In the genomic region with DNA sequence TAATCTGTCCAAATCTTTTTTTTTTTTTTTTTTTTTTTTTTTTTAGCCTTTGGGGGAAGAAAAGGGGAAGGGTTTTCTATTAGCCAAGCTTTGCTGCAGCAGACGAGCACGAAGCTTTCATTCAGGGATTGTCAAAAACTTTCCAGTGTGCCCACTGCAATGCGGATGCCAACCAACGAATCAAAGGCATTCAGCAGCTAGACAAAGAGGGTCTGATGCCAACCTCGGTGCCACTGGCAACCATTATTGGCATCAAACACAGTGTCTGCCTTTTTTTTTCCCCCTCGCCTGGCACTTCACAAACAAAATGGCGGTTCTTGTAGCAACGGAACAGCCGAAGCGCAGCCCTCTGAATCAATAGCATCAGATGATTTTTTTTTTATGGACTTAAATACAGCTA, we compare ENCODE assay signal across 10 mouse cellular contexts.
DNase-seq lines count a peak whose midpoint lies in the region; ATAC-seq lines count a peak whose summit lies in the region.
"Had no signal": no experiment of that assay in that cellular context is flagged by ENCODE, and none has a peak within 500 bp of the region (broad histone marks: within the 10 kb centered on the region; RNA-seq: fewer than 3 reads in every experiment).

No protein-coding gene starts in this region.

- peak; percentile 86 for DNase-seq in hindbrain, embryonic 14.5 days (ENCODE audit: low spot score)
- DNase-seq in hindbrain, embryonic 10.5 days (ENCODE audit: low spot score) = no peak
- peak; percentile 68 for DNase-seq in cerebellum, adult 9-10 months
- peak; percentile 52 to 76 for DNase-seq in frontal cortex, postnatal 14 days (ENCODE audit: low spot score in 2 of 2)
- DNase-seq in left cerebral cortex, postnatal 25 days (ENCODE audit: low spot score in 2 of 2) = peak; percentile 66 to 82
- DNase-seq in adrenal gland, postnatal 25 days = no peak
- no peak for DNase-seq in urinary bladder, postnatal 25 days (ENCODE audit: low spot score)
- DNase-seq in kidney, postnatal 25 days = no peak
- DNase-seq: gastrocnemius, postnatal 36 days; liver had no signal

- no peaks in the 10 kb centered on the region for H3K27me3 ChIP-seq in hindbrain, embryonic 14.5 days (ENCODE audit: control insufficient read depth, insufficient read depth, low read length)
- H3K27me3 ChIP-seq in hindbrain, embryonic 10.5 days (ENCODE audit: insufficient read depth, poor library complexity, severe bottlenecking) = peaks cover 37% of the 10 kb centered on the region

- peak; percentile 61; the same call in 1 of the 2 replicates for ATAC-seq in hindbrain, embryonic 14.5 days (ENCODE audit: low FRiP score)

- H3K4me3 ChIP-seq in hindbrain, embryonic 14.5 days (replicated peaks; ENCODE audit: low read length) = peak overlapping the region; percentile 71
- H3K4me3 ChIP-seq in hindbrain, embryonic 10.5 days = no peak overlapping the region

- H3K9me3 ChIP-seq in hindbrain, embryonic 14.5 days (ENCODE audit: control insufficient read depth, low read length) = no peaks in the 10 kb centered on the region
- no peaks in the 10 kb centered on the region for H3K9me3 ChIP-seq in hindbrain, embryonic 10.5 days

- WGBS in hindbrain, embryonic 14.5 days = 51% methylated on average over 10 of the region's 10 CpGs
- WGBS in hindbrain, embryonic 10.5 days = 92% methylated on average over 10 of the region's 10 CpGs

- peaks cover 12% of the 10 kb centered on the region for H3K4me1 ChIP-seq in hindbrain, embryonic 14.5 days (replicated peaks; ENCODE audit: control insufficient read depth, insufficient read depth, low read length)
- H3K4me1 ChIP-seq in hindbrain, embryonic 10.5 days (replicated peaks) = peaks cover 9% of the 10 kb centered on the region

- peaks cover 13% of the 10 kb centered on the region; the same call in 1 of the 2 replicates for H3K36me3 ChIP-seq in hindbrain, embryonic 14.5 days (replicated peaks; ENCODE audit: control insufficient read depth, insufficient read depth)
- peaks cover 19% of the 10 kb centered on the region for H3K36me3 ChIP-seq in hindbrain, embryonic 10.5 days

- intact Hi-C loops in left cerebral cortex, postnatal 25 days (cut with DNase I) = loop anchor here (5.0 kb wide), 1 partner anchor 48 kb away; no protein-coding TSS in a partner anchor

- peak overlapping the region; percentile 86 for H3K27ac ChIP-seq in hindbrain, embryonic 14.5 days
- H3K27ac ChIP-seq in hindbrain, embryonic 10.5 days = no peak overlapping the region

- H3K4me2 ChIP-seq in hindbrain, embryonic 14.5 days (replicated peaks) = peak overlapping the region; percentile 82

- peak overlapping the region; percentile 97 for H3K9ac ChIP-seq in hindbrain, embryonic 14.5 days

Comparison
In these comparisons a context has a peak if more than half of its experiments do, and no peak if none do; other contexts are left out.
1. DNase-seq: peak in hindbrain, embryonic 14.5 days (single experiment), cerebellum, adult 9-10 months (single experiment), frontal cortex, postnatal 14 days (2 of 2) and left cerebral cortex, postnatal 25 days (2 of 2); none in hindbrain, embryonic 10.5 days (single experiment), adrenal gland, postnatal 25 days (single experiment), urinary bladder, postnatal 25 days (single experiment) and kidney, postnatal 25 days (0 of 2).